Mouse (Mus musculus) olfactory bulb, adult 2 months (tissue): ENCODE results near the gene Hist1h3a. TPM values are rescaled to one million over a fixed set of nuclear protein-coding genes. Genes with fewer than 3 reads are reported as not detected.
A peak's percentile ranks its signal among the peaks of the same experiment; 100 is the strongest.
"Not testable (repeated sequence)": the region's sequence is repeated elsewhere in the genome, so short reads cannot be mapped to it uniquely, and the experiment has no call there.

Source experiments
- H3K27ac ChIP-seq: fragments of 200-500 bp; 2 replicates; pipeline ENCODE4 v1.5.1; 2012; ENCODE audit warnings: low read depth, low read length; ENCODE audit not compliant: insufficient read depth
- H3K4me1 ChIP-seq: fragments of 200-500 bp; 2 replicates; pipeline ENCODE4 v1.6.1; 2012; ENCODE audit warnings: low read length; ENCODE audit not compliant: control insufficient read depth, insufficient read depth
- H3K4me3 ChIP-seq: fragments of 200-500 bp; 2 replicates; pipeline ENCODE4 v1.5.1; 2012; ENCODE audit warnings: mild to moderate bottlenecking, low read depth, low read length, moderate library complexity; ENCODE audit not compliant: insufficient read depth
- CTCF ChIP-seq: fragments of 200-500 bp; IDR thresholded peaks from 2 replicates; pipeline ENCODE4 v1.5.1; 2012; ENCODE audit warnings: low read depth, mild to moderate bottlenecking, low read length, moderate library complexity; ENCODE audit not compliant: insufficient read depth
- POLR2A ChIP-seq: fragments of 200-500 bp; IDR thresholded peaks from 2 replicates; pipeline ENCODE4 v1.6.1; 2012; ENCODE audit warnings: mild to moderate bottlenecking, low read depth, low read length, moderate library complexity; ENCODE audit not compliant: insufficient read depth
- WGBS: fragments of 180-500 bp; shearing (Covaris S2); methylation state at CpG from one replicate; pipeline ENCODE4 v1.1.7; 2018; 5-methylcytosine and 5-hydroxymethylcytosine counted together
- polyA plus RNA-seq: library from polyadenylated mRNA; stranded (reverse); fragments of >200 nt; gene quantifications from 2 replicates; pipeline ENCODE4 v1.2.4, GENCODE M21; 2012; ENCODE audit warnings: low replicate concordance; ENCODE audit not compliant: missing spikeins, insufficient read depth, insufficient read length

Gene Hist1h3a
- polyA plus RNA-seq = not detected in 2 replicates

DNA sequence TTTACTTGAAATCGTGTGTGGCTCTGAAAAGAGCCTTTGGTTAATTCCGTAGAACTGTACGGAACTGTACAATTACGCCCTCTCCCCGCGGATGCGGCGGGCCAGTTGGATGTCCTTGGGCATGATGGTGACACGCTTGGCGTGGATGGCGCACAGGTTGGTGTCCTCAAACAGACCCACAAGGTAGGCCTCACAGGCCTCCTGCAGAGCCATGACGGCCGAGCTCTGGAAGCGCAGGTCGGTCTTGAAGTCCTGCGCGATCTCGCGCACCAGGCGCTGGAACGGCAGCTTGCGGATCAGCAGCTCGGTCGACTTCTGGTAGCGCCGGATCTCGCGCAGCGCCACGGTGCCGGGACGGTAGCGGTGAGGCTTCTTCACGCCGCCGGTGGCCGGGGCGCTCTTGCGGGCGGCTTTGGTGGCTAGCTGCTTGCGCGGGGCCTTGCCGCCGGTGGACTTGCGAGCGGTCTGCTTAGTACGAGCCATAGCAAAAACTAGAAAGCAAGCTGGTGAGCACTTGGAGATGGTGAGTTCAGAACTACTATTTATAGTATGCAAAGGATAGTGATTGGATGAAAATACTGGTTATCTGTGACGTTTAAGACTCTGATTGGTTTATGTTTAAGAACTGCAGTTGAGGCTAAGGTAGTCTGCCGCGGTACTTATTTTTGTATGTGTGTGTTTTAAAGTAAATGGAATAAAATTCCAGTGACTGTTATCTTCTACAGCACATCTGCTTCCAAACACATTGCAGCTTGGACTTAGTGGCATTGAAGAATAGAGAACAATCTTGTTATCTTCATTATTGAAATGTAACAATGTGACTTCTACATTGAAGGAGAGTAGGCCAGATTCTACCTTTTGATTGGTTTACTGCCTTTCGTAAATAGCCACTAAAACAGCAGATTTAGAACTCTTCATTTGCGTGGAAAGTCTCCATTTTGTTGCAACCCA lies at the start of gene Hist1h3a:
TSS of gene Hist1h3a (minus strand) at position 516 of the 951 bp plus-strand sequence.
- Histone ChIP-seq H3K4me3 (peak within 1 kb of the TSS; percentile 65), H3K27ac (peak within 1 kb of the TSS; percentile 91)
- not testable (repeated sequence) for H3K4me1 ChIP-seq
- TF ChIP-seq POLR2A = peak; percentile 64
- under 1% methylated on average over 33 of the region's 52 CpGs for WGBS

DNA sequence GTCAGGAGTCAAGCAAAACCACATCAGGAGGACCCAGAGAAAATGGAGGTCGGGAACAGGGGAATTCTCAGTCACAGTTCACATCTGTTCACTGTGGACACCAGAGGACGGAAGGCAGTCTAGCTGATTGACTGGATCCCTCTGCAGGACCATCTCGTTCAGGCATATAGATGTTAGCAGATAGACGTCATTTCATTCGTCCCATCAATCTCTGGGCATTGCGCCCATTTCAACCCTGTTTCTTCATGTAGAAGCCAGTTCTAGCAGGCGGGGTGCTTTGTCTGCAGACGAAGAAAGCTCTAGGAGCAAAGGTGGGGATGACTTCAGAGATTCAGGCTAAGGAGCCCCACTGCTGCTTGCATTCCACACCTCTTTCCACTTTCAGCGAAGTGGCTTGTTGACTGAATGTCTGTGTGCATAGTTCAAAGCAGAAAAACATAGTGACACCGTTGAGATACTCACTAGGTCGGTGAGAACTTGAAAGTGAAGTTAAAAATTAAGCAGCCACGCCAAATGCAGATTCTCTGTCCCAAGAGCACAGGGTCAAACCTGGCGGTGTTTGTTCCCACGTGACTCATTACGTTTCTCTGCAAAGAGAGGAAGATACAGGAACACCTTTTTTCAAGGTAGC lies 44.4 kb upstream of the Hist1h3a start, which contains the start of gene Slc17a2:
TSS of gene Slc17a2 (plus strand) at position 572 of the 631 bp plus-strand sequence.
- Histone ChIP-seq H3K4me3 (no peak within 1 kb of the TSS), H3K27ac (no peak within 1 kb of the TSS), H3K4me1 (no peaks in the 10 kb centered on the region)
- TF ChIP-seq CTCF (no peak), POLR2A (no peak)
- 93% methylated on average over 15 of the region's 15 CpGs for WGBS

DNA sequence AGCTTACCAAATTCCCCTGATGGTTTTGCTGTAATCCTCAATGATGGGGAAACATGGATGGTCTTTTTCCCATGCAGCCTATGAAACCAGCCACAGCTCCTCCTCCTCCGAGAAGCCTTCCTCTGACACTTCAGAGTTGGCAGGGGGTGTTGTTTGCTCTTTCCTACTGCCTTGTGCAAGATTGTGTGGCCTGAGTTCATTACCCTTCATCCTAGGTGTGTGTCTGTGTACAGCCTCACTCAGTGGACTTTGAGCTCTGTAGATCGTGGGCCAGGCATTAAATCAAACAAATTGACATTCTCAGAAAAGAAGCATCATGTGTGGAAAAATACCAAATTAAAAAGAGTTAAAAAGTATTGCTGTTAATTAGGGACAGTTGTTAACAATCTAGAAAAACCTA lies 42.3 kb upstream of the Hist1h3a start:
- no peak for TF ChIP-seq POLR2A
- TF ChIP-seq CTCF = no peak
- Histone ChIP-seq H3K4me3 (no peak overlapping the region), H3K4me1 (no peaks in the 10 kb centered on the region), H3K27ac (no peak overlapping the region)
- 87% methylated on average over 2 of the region's 2 CpGs for WGBS

DNA sequence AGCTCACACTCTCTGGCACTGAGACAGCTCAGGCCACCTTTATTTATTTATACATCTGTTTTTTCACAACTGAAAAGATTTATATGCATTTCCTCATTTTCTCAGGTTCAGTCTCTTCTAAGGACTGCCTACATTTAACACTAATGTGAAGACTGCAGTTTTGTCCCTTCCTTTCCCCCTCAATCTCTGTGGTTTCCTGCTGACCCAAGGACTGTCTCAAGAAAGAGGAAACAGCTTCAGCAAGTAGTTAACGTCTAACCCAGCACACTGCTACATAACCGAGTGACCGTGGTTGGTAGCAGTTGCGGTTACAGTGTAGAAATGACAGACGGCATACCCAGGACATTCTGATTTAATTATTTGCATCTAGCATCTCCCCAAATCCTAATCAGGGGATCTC lies 37.2 kb upstream of the Hist1h3a start:
- H3K4me1 ChIP-seq = no peaks in the 10 kb centered on the region
- WGBS = 88% methylated on average over 5 of the region's 5 CpGs
- no peak overlapping the region for H3K27ac ChIP-seq
- TF ChIP-seq POLR2A = no peak
- TF ChIP-seq CTCF = no peak
- H3K4me3 ChIP-seq = no peak overlapping the region

DNA sequence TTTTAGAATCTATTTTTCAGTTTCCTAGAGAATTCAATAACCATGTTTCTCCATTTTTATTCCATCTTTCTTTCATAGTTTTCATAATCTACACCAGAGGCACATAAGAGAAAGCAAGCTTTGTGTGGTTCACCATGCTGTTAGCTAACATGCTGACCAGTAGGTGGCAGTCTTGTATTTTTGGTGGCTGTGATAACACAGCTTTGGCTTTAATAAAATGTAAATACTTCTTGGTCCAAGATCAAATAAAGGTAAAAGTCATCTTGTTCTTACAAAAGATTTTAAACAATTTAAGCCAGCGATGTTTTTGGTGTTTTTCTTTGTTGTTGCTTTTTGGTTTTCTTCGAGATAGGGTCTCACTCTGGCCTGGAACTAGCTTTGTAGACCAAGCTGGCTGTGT lies 30.3 kb upstream of the Hist1h3a start:
- no peak overlapping the region for H3K27ac ChIP-seq
- H3K4me3 ChIP-seq = no peak overlapping the region
- H3K4me1 ChIP-seq = no peaks in the 10 kb centered on the region
- WGBS = 38% methylated on average over 2 of the region's 2 CpGs
- TF ChIP-seq CTCF (no peak), POLR2A (no peak)

DNA sequence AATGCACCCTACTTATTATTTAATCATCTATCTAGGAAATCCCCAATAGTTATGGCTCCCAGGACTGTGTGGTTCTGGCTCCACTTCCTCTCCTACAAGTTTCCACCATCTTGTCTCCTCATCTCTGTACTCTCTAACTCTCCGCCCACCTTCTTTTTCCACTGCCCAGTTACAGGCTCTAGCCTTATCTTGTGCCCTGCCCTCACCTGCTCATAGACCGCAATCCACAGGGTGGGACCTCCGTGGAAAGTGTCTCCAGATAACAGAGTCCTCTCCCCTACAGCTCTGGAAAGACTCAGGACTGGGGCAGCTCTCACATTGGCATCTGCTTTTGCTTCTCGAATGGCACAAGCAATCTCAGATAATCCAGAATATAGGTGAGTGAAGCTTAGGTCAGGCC lies 16.8 kb upstream of the Hist1h3a start:
- no peak overlapping the region for H3K27ac ChIP-seq
- WGBS = 92% methylated on average over 4 of the region's 4 CpGs

DNA sequence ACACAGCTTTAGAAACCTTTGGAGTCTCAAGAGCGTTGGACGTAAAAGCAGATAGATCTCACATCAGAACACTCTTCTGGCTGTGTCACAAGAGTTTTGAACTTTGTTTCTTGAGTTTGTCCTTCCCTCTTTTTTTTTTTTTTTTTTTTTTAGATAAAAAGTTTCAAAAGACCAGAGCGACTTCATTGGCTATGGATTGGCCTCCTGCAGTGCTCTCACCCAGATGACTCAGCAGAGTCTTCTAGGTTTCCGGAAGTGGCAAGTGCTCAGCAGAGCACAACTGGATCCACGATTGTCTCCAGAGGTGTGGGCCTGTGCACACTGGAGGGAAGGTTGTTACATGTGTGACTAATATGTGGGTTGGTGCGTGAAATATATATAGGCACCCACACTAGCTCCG lies 16.2 kb upstream of the Hist1h3a start:
- Histone ChIP-seq H3K4me3 (no peak overlapping the region), H3K4me1 (no peaks in the 10 kb centered on the region), H3K27ac (no peak overlapping the region)
- no peak for TF ChIP-seq CTCF
- no peak for TF ChIP-seq POLR2A
- WGBS = 87% methylated on average over 7 of the region's 7 CpGs

More for the DNA sequence above, 16.8 kb upstream of the Hist1h3a start:
- H3K4me1 ChIP-seq = no peaks in the 10 kb centered on the region
- H3K4me3 ChIP-seq = no peak overlapping the region
- no peak for TF ChIP-seq POLR2A
- no peak for TF ChIP-seq CTCF

DNA sequence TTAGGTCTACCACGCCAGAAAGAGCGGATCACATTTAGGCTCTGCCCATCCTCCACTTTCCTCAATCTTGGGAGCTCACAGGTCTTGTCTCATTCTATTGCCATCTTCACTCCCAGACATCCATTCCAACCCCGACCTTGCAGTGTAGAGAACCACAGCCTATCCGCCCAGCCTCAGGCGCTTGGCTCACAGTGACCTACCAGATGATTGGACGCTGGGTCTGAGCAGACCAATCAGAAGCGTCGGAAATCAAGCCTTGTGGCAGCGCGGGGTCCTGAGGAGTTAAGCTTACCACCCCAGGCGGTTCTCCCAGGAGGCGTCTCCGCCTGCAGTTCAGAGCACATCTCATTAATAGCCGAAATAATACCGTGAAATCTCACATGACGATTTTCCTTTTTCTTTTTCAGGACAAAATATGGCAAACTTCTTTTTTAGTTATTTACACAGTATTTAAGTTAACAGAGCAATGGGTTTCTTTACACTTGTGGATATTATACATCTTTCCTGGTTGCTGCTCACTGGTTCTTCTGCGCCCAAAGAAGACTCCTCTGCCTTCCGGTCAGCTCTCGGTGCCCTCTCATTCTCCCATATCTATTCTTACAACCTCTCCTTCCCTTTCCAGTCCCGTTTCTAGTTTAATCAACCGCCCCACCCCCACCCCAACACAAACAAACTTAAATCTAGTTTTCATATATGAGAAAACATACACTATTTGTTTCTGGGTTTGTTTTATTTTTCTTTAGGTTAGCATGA lies 10.6 kb upstream of the Hist1h3a start:
- Histone ChIP-seq H3K4me3 (no peak overlapping the region), H3K27ac (no peak overlapping the region), H3K4me1 (peaks cover 3% of the 10 kb centered on the region)
- WGBS = 26% methylated on average over 21 of the region's 21 CpGs
- TF ChIP-seq POLR2A (no peak), CTCF (no peak)

DNA sequence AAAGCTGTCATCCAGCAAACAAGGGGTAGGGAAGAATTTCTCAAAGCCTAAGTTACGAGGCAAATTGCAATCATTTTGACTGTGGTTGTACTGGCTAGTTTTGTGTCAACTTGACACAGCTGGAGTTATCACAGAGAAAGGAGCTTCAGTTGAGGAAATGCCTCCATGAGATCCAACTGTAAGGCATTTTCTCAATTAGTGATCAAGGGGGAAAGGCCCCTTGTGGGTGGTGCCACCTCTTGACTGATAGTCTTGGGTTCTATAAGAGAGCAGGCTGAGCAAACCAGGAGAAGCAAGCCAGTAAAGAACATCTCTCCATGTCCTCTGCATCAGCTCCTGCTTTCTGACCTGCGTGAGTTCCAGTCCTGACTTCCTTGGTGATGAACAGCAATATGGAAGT lies 7.4 kb upstream of the Hist1h3a start, which contains the start of gene Trim38:
TSS of gene Trim38 (plus strand) at position 301 of the 400 bp plus-strand sequence.
- not testable (repeated sequence) for H3K4me3 ChIP-seq, H3K4me1 ChIP-seq, H3K27ac ChIP-seq
- 92% methylated on average over 2 of the region's 2 CpGs for WGBS
